ENCODE assay signal across 7 mouse cellular contexts in the genomic region with DNA sequence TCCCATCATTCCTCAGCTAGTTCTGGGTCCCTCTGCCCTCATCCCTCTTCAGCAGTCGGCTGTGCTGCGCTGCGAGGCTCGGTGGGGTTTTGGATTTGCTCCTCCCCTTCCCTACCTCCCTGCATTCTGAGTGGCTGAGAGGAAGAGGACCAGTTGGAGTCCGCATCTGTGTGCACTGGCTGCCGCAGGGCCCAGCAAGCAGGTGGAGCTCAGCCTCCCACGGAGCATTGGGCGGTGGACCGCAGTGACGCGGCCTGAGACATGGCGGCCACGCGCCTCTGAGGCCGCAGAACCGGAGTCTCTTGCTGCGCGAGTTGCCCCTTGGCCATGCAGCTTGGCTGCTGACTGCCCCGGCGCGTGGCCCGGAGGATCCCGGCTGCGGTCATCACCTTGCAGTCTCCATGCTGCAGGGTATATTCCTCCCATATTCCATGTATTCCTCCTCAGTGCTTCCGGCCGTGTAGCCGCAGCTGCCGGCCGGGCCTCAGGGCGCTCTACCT. TPM values are rescaled to one million over a fixed set of nuclear protein-coding genes. Genes with fewer than 3 reads are reported as not detected.
DNase-seq lines count a peak whose midpoint lies in the region; ATAC-seq and TF ChIP-seq lines count a peak whose summit lies in the region.

A gene (plus strand): TSS at position 54 of the 500 bp plus-strand sequence.

- TF ChIP-seq CTCF in heart, adult 2 months (IDR thresholded peaks at IDR 0.05), result no peak

- H3K4me3 ChIP-seq in embryonic facial prominence, embryonic 13.5 days, result peak within 1 kb of the TSS; percentile 64
- peak within 1 kb of the TSS; percentile 75 for H3K4me3 ChIP-seq in heart, adult 2 months
- peak within 1 kb of the TSS; percentile 71 for H3K4me3 ChIP-seq in limb, embryonic 12.5 days (replicated peaks)
- H3K4me3 ChIP-seq in midbrain, embryonic 14.5 days (replicated peaks; ENCODE audit: low read depth, low read length), result peak within 1 kb of the TSS; percentile 62

- TF ChIP-seq EP300 in heart, adult 2 months (IDR thresholded peaks at IDR 0.05; ENCODE audit: insufficient read depth, low read depth, low read length), result no peak

- no peak within 1 kb of the TSS for H3K27ac ChIP-seq in embryonic facial prominence, embryonic 13.5 days
- H3K27ac ChIP-seq in heart, adult 2 months, result peak within 1 kb of the TSS; percentile 42; the same call in 1 of the 2 replicates
- no peak within 1 kb of the TSS for H3K27ac ChIP-seq in limb, embryonic 12.5 days
- H3K27ac ChIP-seq in midbrain, embryonic 14.5 days (replicated peaks; ENCODE audit: low read depth, low read length), result peak within 1 kb of the TSS; percentile 93

- H3K9me3 ChIP-seq in embryonic facial prominence, embryonic 13.5 days, result no peaks in the 10 kb centered on the region
- H3K9me3 ChIP-seq in limb, embryonic 12.5 days, result no peaks in the 10 kb centered on the region
- no peaks in the 10 kb centered on the region for H3K9me3 ChIP-seq in midbrain, embryonic 14.5 days (ENCODE audit: control insufficient read depth, low read length)

- H3K36me3 ChIP-seq in embryonic facial prominence, embryonic 13.5 days, result no peaks in the 10 kb centered on the region
- H3K36me3 ChIP-seq in heart, adult 2 months (ENCODE audit: control insufficient read depth, insufficient read depth, low read length), result no peaks in the 10 kb centered on the region
- no peaks in the 10 kb centered on the region for H3K36me3 ChIP-seq in limb, embryonic 12.5 days
- H3K36me3 ChIP-seq in midbrain, embryonic 14.5 days (ENCODE audit: control insufficient read depth, insufficient read depth, low read length), result no peaks in the 10 kb centered on the region

- H3K9ac ChIP-seq in embryonic facial prominence, embryonic 13.5 days, result peak within 1 kb of the TSS; percentile 68
- H3K9ac ChIP-seq in heart, adult 2 months (ENCODE audit: low read depth, low read length), result peak within 1 kb of the TSS; percentile 58
- H3K9ac ChIP-seq in limb, embryonic 12.5 days (replicated peaks), result peak within 1 kb of the TSS; percentile 63
- H3K9ac ChIP-seq in midbrain, embryonic 14.5 days (replicated peaks; ENCODE audit: low read length), result peak within 1 kb of the TSS; percentile 71

- peak; percentile 22 to 36 for DNase-seq in adrenal gland, postnatal 4 days (ENCODE audit: low spot score in 2 of 2)
- peak; percentile 71 to 76 for DNase-seq in heart, adult 2 months
- DNase-seq in kidney, adult 8-10 months, result peak; percentile 70 to 73
- DNase-seq in midbrain, embryonic 14.5 days, result peak; percentile 93
- DNase-seq in spleen, adult 18-20 months, result peak; percentile 15 to 42

- H3K79me2 ChIP-seq in heart, adult 2 months (replicated peaks; ENCODE audit: control insufficient read depth, insufficient read depth, low read length), result no peaks in the 10 kb centered on the region

- H3K27me3 ChIP-seq in embryonic facial prominence, embryonic 13.5 days, result peaks cover 14% of the 10 kb centered on the region; the same call in 1 of the 2 replicates
- H3K27me3 ChIP-seq in heart, adult 2 months (ENCODE audit: control insufficient read depth, insufficient read depth, low read length), result no peaks in the 10 kb centered on the region
- no peaks in the 10 kb centered on the region for H3K27me3 ChIP-seq in limb, embryonic 12.5 days
- no peaks in the 10 kb centered on the region for H3K27me3 ChIP-seq in midbrain, embryonic 14.5 days (ENCODE audit: control insufficient read depth, insufficient read depth, low read length)

- under 1% methylated on average over 30 of the region's 30 CpGs for WGBS in embryonic facial prominence, embryonic 13.5 days
- under 1% methylated on average over 30 of the region's 30 CpGs for WGBS in heart, adult 2 months
- WGBS in limb, embryonic 12.5 days, result under 1% methylated on average over 30 of the region's 30 CpGs
- WGBS in midbrain, embryonic 14.5 days, result under 1% methylated on average over 30 of the region's 30 CpGs

- peak; percentile 96 for ATAC-seq in embryonic facial prominence, embryonic 13.5 days (ENCODE audit: insufficient number of reproducible peaks, insufficient read depth, low FRiP score, low TSS enrichment, low read depth)
- ATAC-seq in limb, embryonic 12.5 days (ENCODE audit: insufficient number of reproducible peaks, insufficient read depth, low FRiP score, low TSS enrichment, low read depth), result peak; percentile 99
- ATAC-seq in midbrain, embryonic 14.5 days (ENCODE audit: low FRiP score, low TSS enrichment), result peak; percentile 100

- peaks cover 12% of the 10 kb centered on the region for H3K4me1 ChIP-seq in embryonic facial prominence, embryonic 13.5 days
- no peaks in the 10 kb centered on the region; the same call in 1 of the 2 replicates for H3K4me1 ChIP-seq in heart, adult 2 months (ENCODE audit: control insufficient read depth, insufficient read depth, low read length)
- H3K4me1 ChIP-seq in limb, embryonic 12.5 days (replicated peaks), result 0 out of 2 replicates have a peak, but pooled peaks cover 4% of the 10 kb centered on the region
- peaks cover 7% of the 10 kb centered on the region; the same call in 1 of the 2 replicates for H3K4me1 ChIP-seq in midbrain, embryonic 14.5 days (ENCODE audit: control insufficient read depth, insufficient read depth, low read length)

- intact Hi-C loops in heart, adult 2 months (cut with DNase I), result no loop called here

- H3K4me2 ChIP-seq in embryonic facial prominence, embryonic 13.5 days, result peak within 1 kb of the TSS; percentile 95
- H3K4me2 ChIP-seq in limb, embryonic 12.5 days, result peak within 1 kb of the TSS; percentile 81
- H3K4me2 ChIP-seq in midbrain, embryonic 14.5 days (ENCODE audit: low read length), result peak within 1 kb of the TSS; percentile 64

- peak; percentile 67 for TF ChIP-seq POLR2A in heart, adult 2 months (IDR thresholded peaks at IDR 0.05; ENCODE audit: insufficient read depth, low read depth, low read length)

RNA-seq across cellular contexts. Expression of the gene that starts here (rescaled TPM):
- total RNA-seq in adrenal gland, postnatal 4 days (2021), result 10 to 100 TPM in 1 of 2 experiments, 1 to 10 TPM in 1; 7.9 to 10.3 TPM
- 3.3 and 3.7 TPM in 2 replicates for polyA plus RNA-seq in embryonic facial prominence, embryonic 13.5 days (2015; fragmentation: Nextera tagmentation; extraction: Ambion mirVana)
- total RNA-seq in heart, adult 2 months (2021), result 1 to 10 TPM; 2.9 to 4.5 TPM
- polyA plus RNA-seq in heart, adult 2 months (2012; rRNA removed), result 1.6 and 3.2 TPM in 2 replicates
- 5.2 and 7.2 TPM in 2 replicates for polyA plus RNA-seq in limb, embryonic 12.5 days (2016; fragmentation: Nextera tagmentation; extraction: Ambion mirVana)
- polyA plus RNA-seq in midbrain, embryonic 14.5 days (2014; fragmentation: Nextera tagmentation; extraction: Ambion mirVana), result 42.0 and 42.6 TPM in 2 replicates

Comparison
In these comparisons a context has a peak if more than half of its experiments do, and no peak if none do; other contexts are left out.
1. DNase-seq: peak in every context shown above with its lines; median percentile 93 in midbrain, embryonic 14.5 days; 74 in heart, adult 2 months; 72 in kidney, adult 8-10 months; 29 in adrenal gland, postnatal 4 days; 28 in spleen, adult 18-20 months.
2. H3K27ac ChIP-seq: peak in heart, adult 2 months (single experiment) and midbrain, embryonic 14.5 days (single experiment); none in embryonic facial prominence, embryonic 13.5 days (single experiment) and limb, embryonic 12.5 days (single experiment).
3. Peak in every context shown above with its lines, with median percentiles within 50 percentile points of each other: ATAC-seq, H3K4me2 ChIP-seq, H3K4me3 ChIP-seq and H3K9ac ChIP-seq.